Mouse (Mus musculus) small intestine, adult 2 months (tissue): Measurements from ENCODE around the gene Emx2. TPM values are rescaled to one million over a fixed set of nuclear protein-coding genes. Genes with fewer than 3 reads are reported as not detected.

Source experiments
- H3K27ac ChIP-seq: fragments of 200-500 bp; 2 replicates; pipeline ENCODE4 v1.5.1; 2012; ENCODE audit warnings: low read depth, low read length, control low read depth, inconsistent platforms; ENCODE audit not compliant: insufficient read depth
- H3K27me3 ChIP-seq: fragments of 200-500 bp; 2 replicates; pipeline ENCODE4 v1.6.1; 2012; ENCODE audit warnings: mild to moderate bottlenecking, moderate library complexity, low read length, inconsistent platforms; ENCODE audit not compliant: control insufficient read depth, insufficient read depth
- H3K36me3 ChIP-seq: fragments of 200-500 bp; 2 replicates; pipeline ENCODE4 v1.6.1; 2012; ENCODE audit warnings: mild to moderate bottlenecking, low read length, control low read depth, inconsistent platforms; ENCODE audit not compliant: control insufficient read depth, insufficient read depth
- H3K4me1 ChIP-seq: fragments of 200-500 bp; 2 replicates; pipeline ENCODE4 v1.6.1; 2012; ENCODE audit warnings: low read length, inconsistent platforms, mixed read lengths; ENCODE audit not compliant: control insufficient read depth, insufficient read depth, insufficient read length
- H3K4me3 ChIP-seq: fragments of 200-500 bp; 2 replicates; pipeline ENCODE4 v1.5.1; 2012; ENCODE audit warnings: low read depth, mild to moderate bottlenecking, control low read depth, inconsistent platforms, low read length, moderate library complexity
- CTCF ChIP-seq: fragments of 200-500 bp; IDR thresholded peaks from 2 replicates; pipeline ENCODE4 v1.5.1; 2012; ENCODE audit warnings: low read depth, mild to moderate bottlenecking, control low read depth, inconsistent platforms, low read length, moderate library complexity, mixed read lengths; ENCODE audit not compliant: insufficient replicate concordance, insufficient read length; ENCODE audit errors: extremely low read depth
- POLR2A ChIP-seq: fragments of 200-500 bp; IDR thresholded peaks from 2 replicates; pipeline ENCODE4 v1.6.1; 2012; ENCODE audit warnings: low read depth, mild to moderate bottlenecking, control low read depth, inconsistent platforms, low read length, moderate library complexity
- WGBS: fragments of 180-500 bp; shearing (Covaris S2); methylation state at CpG from one replicate; pipeline ENCODE4 v1.1.7; 2018; 5-methylcytosine and 5-hydroxymethylcytosine counted together
- polyA plus RNA-seq: library from polyadenylated mRNA; depleted of rRNA; stranded (reverse); fragments of >200 nt; gene quantifications from 2 replicates; pipeline ENCODE4 v1.2.3, GENCODE M21; 2012

Gene Emx2
- polyA plus RNA-seq, 1 experiment: not detected

- TF ChIP-seq POLR2A: no peak
- no peak for TF ChIP-seq CTCF
- 4% methylated on average over 23 of the region's 23 CpGs for WGBS
- H3K27me3 ChIP-seq: peaks cover 78% of the 10 kb centered on the region
- no peaks in the 10 kb centered on the region for H3K4me1 ChIP-seq
- H3K4me3 ChIP-seq: no peak overlapping the region
- H3K27ac ChIP-seq: no peak overlapping the region
- no peaks in the 10 kb centered on the region for H3K36me3 ChIP-seq
Observed at GRCm38 (mm10) chr19:59467413-59468064, 9.4 kb downstream of the Emx2 start.

GRCm38 (mm10) chr19:59468065-59468810 is 10.1 kb downstream of the Emx2 start:
- Histone ChIP-seq H3K27me3 (peaks cover 75% of the 10 kb centered on the region), H3K36me3 (no peaks in the 10 kb centered on the region), H3K27ac (no peak overlapping the region), H3K4me1 (no peaks in the 10 kb centered on the region), H3K4me3 (no peak overlapping the region)
- no peak for TF ChIP-seq CTCF
- WGBS: 5% methylated on average over 27 of the region's 27 CpGs

GRCm38 (mm10) chr19:59469035-59469949 is 11.1 kb downstream of the Emx2 start:
- H3K36me3 ChIP-seq: no peaks in the 10 kb centered on the region
- peaks cover 67% of the 10 kb centered on the region for H3K27me3 ChIP-seq
- 2% methylated on average over 35 of the region's 35 CpGs for WGBS
- H3K4me1 ChIP-seq: no peaks in the 10 kb centered on the region
- H3K4me3 ChIP-seq: peak overlapping the region; percentile 22; the same call in 1 of the 2 replicates
- TF ChIP-seq CTCF (no peak), POLR2A (no peak)
- no peak overlapping the region for H3K27ac ChIP-seq

GRCm38 (mm10) chr19:59470074-59470630 is 12.0 kb downstream of the Emx2 start:
- Histone ChIP-seq H3K27ac (no peak overlapping the region), H3K4me1 (no peaks in the 10 kb centered on the region), H3K36me3 (no peaks in the 10 kb centered on the region), H3K4me3 (no peak overlapping the region), H3K27me3 (peaks cover 67% of the 10 kb centered on the region)
- no peak for TF ChIP-seq POLR2A
- no peak for TF ChIP-seq CTCF
- 19% methylated on average over 11 of the region's 11 CpGs for WGBS

- peaks cover 61% of the 10 kb centered on the region for H3K27me3 ChIP-seq
- H3K27ac ChIP-seq: no peak overlapping the region
- no peaks in the 10 kb centered on the region for H3K4me1 ChIP-seq
- no peak for TF ChIP-seq POLR2A
- TF ChIP-seq CTCF: no peak
- under 1% methylated on average over 13 of the region's 13 CpGs for WGBS
- H3K4me3 ChIP-seq: no peak overlapping the region
- H3K36me3 ChIP-seq: no peaks in the 10 kb centered on the region
Observed at GRCm38 (mm10) chr19:59470913-59471312, 12.7 kb downstream of the Emx2 start.

- H3K27ac ChIP-seq: no peak overlapping the region
- H3K4me3 ChIP-seq: no peak overlapping the region
- no peaks in the 10 kb centered on the region for H3K4me1 ChIP-seq
- peaks cover 47% of the 10 kb centered on the region for H3K27me3 ChIP-seq
- no peak for TF ChIP-seq POLR2A
- TF ChIP-seq CTCF: no peak
- no peaks in the 10 kb centered on the region for H3K36me3 ChIP-seq
- 79% methylated on average over 2 of the region's 2 CpGs for WGBS
Observed at GRCm38 (mm10) chr19:59472844-59473243, 14.7 kb downstream of the Emx2 start.

GRCm38 (mm10) chr19:59479912-59480311 is 21.7 kb downstream of the Emx2 start:
- Histone ChIP-seq H3K4me3 (no peak overlapping the region), H3K27ac (no peak overlapping the region), H3K36me3 (no peaks in the 10 kb centered on the region), H3K4me1 (no peaks in the 10 kb centered on the region), H3K27me3 (no peaks in the 10 kb centered on the region)
- TF ChIP-seq POLR2A (no peak), CTCF (no peak)
- WGBS: 80% methylated on average over 3 of the region's 3 CpGs
